Mouse (Mus musculus) forebrain, embryonic 14.5 days (tissue): ENCODE results near the gene I830077J02Rik. TPM values are rescaled to one million over a fixed set of nuclear protein-coding genes. Genes with fewer than 3 reads are reported as not detected.

Source experiments
- ATAC-seq: fragments of 200-750 bp; cut with Nextera tagmentation; 2 replicates; pipeline ENCODE4 v1.8.0; 2017; ENCODE audit warnings: mild to moderate bottlenecking, moderate library complexity
- DNase-seq: peaks from one replicate; pipeline ENCODE4 v3.0.0-alpha.2; 2015; ENCODE audit warnings: low spot score
- H3K27ac ChIP-seq: fragments of 300-500 bp; sonication (generic); 2 replicates; pipeline ENCODE4 v1.5.1; 2014; ENCODE audit warnings: low read depth, mild to moderate bottlenecking, control low read depth, low read length, moderate library complexity
- H3K27me3 ChIP-seq: fragments of 300-500 bp; sonication (generic); replicated peaks from 2 replicates; pipeline ENCODE4 v1.6.1; 2014; ENCODE audit warnings: low read length, control low read depth, mixed read lengths; ENCODE audit not compliant: control insufficient read depth, insufficient read depth
- H3K36me3 ChIP-seq: fragments of 300-500 bp; sonication (generic); 2 replicates; pipeline ENCODE4 v1.6.1; 2014; ENCODE audit warnings: low read length, control low read depth; ENCODE audit not compliant: control insufficient read depth, insufficient read depth
- H3K4me1 ChIP-seq: fragments of 300-500 bp; sonication (generic); 2 replicates; pipeline ENCODE4 v1.6.1; 2014; ENCODE audit warnings: antibody characterized with exemption, low read length, control low read depth; ENCODE audit not compliant: control insufficient read depth, insufficient read depth
- H3K4me2 ChIP-seq: fragments of 300-500 bp; sonication (generic); 2 replicates; pipeline ENCODE4 v1.6.1; 2014; ENCODE audit warnings: mild to moderate bottlenecking, control low read depth, low read length
- H3K4me3 ChIP-seq: fragments of 300-500 bp; sonication (generic); 2 replicates; pipeline ENCODE4 v1.5.1; 2014; ENCODE audit warnings: low read depth, low read length, control low read depth
- H3K9ac ChIP-seq: fragments of 300-500 bp; sonication (generic); 2 replicates; pipeline ENCODE4 v1.6.1; 2014; ENCODE audit warnings: mild to moderate bottlenecking, low read length, control low read depth, moderate library complexity
- H3K9me3 ChIP-seq: fragments of 300-500 bp; sonication (generic); replicated peaks from 2 replicates; pipeline ENCODE4 v1.6.1; 2016; ENCODE audit warnings: low read length, control low read depth, mixed read lengths; ENCODE audit not compliant: control insufficient read depth
- WGBS: fragments of 180-500 bp; shearing (Covaris S2); extraction: QIAGEN DNeasy Blood & Tissue Kit; methylation state at CpG from one replicate; pipeline ENCODE4 v1.1.7; 2014; 5-methylcytosine and 5-hydroxymethylcytosine counted together
- polyA plus RNA-seq: library from polyadenylated mRNA; unstranded; fragments of >200 nt; fragmentation: Nextera tagmentation; extraction: Ambion mirVana; gene quantifications from 2 replicates; pipeline ENCODE4 v1.2.1, GENCODE M21; 2014

I830077J02Rik gene
- polyA plus RNA-seq, 1 experiment from 2014 or later, result 0.36 TPM

GRCm38 (mm10) chr3:105878751-105879150, 53.7 kb downstream of the I830077J02Rik start:
- H3K4me2 ChIP-seq, result no peak overlapping the region
- ATAC-seq (no peak), DNase-seq (no peak)
- H3K27me3 ChIP-seq, result no peaks in the 10 kb centered on the region
- H3K36me3 ChIP-seq, result no peaks in the 10 kb centered on the region
- no peak overlapping the region for H3K27ac ChIP-seq
- no peak overlapping the region for H3K4me3 ChIP-seq
- H3K4me1 ChIP-seq, result no peaks in the 10 kb centered on the region
- WGBS, result 87% methylated on average over 8 of the region's 8 CpGs
- no peaks in the 10 kb centered on the region for H3K9me3 ChIP-seq
- no peak overlapping the region for H3K9ac ChIP-seq

- 88% methylated on average over 2 of the region's 2 CpGs for WGBS
- Histone ChIP-seq H3K4me3 (no peak overlapping the region), H3K4me2 (no peak overlapping the region), H3K9me3 (no peaks in the 10 kb centered on the region), H3K4me1 (no peaks in the 10 kb centered on the region), H3K36me3 (no peaks in the 10 kb centered on the region), H3K27me3 (no peaks in the 10 kb centered on the region), H3K27ac (no peak overlapping the region), H3K9ac (no peak overlapping the region)
- DNase-seq (no peak), ATAC-seq (no peak)
These were observed 54.5 kb downstream of the I830077J02Rik start for GRCm38 (mm10) chr3:105877919-105878318.

- no peaks in the 10 kb centered on the region for H3K27me3 ChIP-seq
- ATAC-seq (no peak), DNase-seq (no peak)
These were observed 55.1 kb downstream of the I830077J02Rik start for GRCm38 (mm10) chr3:105877252-105877803.

GRCm38 (mm10) chr3:105876022-105876421, 56.4 kb downstream of the I830077J02Rik start:
- Histone ChIP-seq H3K4me2 (no peak overlapping the region), H3K9me3 (no peaks in the 10 kb centered on the region), H3K4me1 (peaks cover 3% of the 10 kb centered on the region; the same call in 1 of the 2 replicates), H3K27ac (no peak overlapping the region), H3K36me3 (no peaks in the 10 kb centered on the region), H3K4me3 (no peak overlapping the region), H3K27me3 (no peaks in the 10 kb centered on the region), H3K9ac (no peak overlapping the region)
- 81% methylated on average over 5 of the region's 5 CpGs for WGBS
- no peak for ATAC-seq
- DNase-seq, result no peak

More at GRCm38 (mm10) chr3:105877252-105877803, 55.1 kb downstream of the I830077J02Rik start:
- H3K9ac ChIP-seq, result no peak overlapping the region
- no peak overlapping the region for H3K4me2 ChIP-seq
- H3K9me3 ChIP-seq, result no peaks in the 10 kb centered on the region
- H3K36me3 ChIP-seq, result no peaks in the 10 kb centered on the region
- H3K4me3 ChIP-seq, result no peak overlapping the region
- WGBS, result 95% methylated on average over 6 of the region's 6 CpGs
- no peak overlapping the region for H3K27ac ChIP-seq
- H3K4me1 ChIP-seq, result 0 out of 2 replicates have a peak, but pooled peaks cover 3% of the 10 kb centered on the region

Other genes starting within 250 kb of the I830077J02Rik start
- 31.8 and 35.9 TPM in 2 replicates for gene Ddx20, start 245.1 kb downstream of the I830077J02Rik start, polyA plus RNA-seq
- gene Inka2, start 228.1 kb downstream of the I830077J02Rik start, polyA plus RNA-seq, result 0.74 and 1.1 TPM in 2 replicates
- gene Rap1a, start 131.3 kb downstream of the I830077J02Rik start, polyA plus RNA-seq, result 48.1 and 69.3 TPM in 2 replicates
- gene Adora3, start 61.8 kb downstream of the I830077J02Rik start, polyA plus RNA-seq, result 0.11 and 0.28 TPM in 2 replicates
- gene Tmigd3, start 61.8 kb downstream of the I830077J02Rik start, polyA plus RNA-seq, result not detected in 2 replicates
- gene Wdr77, start 26.7 kb upstream of the I830077J02Rik start, polyA plus RNA-seq, result 87.5 and 88.2 TPM in 2 replicates
- gene Atp5f1, start 27.4 kb upstream of the I830077J02Rik start, polyA plus RNA-seq, result 552 and 581 TPM in 2 replicates
- gene Ovgp1, start 41.0 kb upstream of the I830077J02Rik start, polyA plus RNA-seq, result 1.9 and 2.6 TPM in 2 replicates
- gene Pifo, start 82.0 kb upstream of the I830077J02Rik start, polyA plus RNA-seq, result 7.8 and 8.3 TPM in 2 replicates
- gene Chil5, start 100.2 kb upstream of the I830077J02Rik start, polyA plus RNA-seq, result not detected in 2 replicates
- 1.0 and 1.5 TPM in 2 replicates for gene Chia1, start 180.6 kb upstream of the I830077J02Rik start, polyA plus RNA-seq
- gene Chil3, start 234.9 kb upstream of the I830077J02Rik start, polyA plus RNA-seq, result 0.23 TPM in 1 of 2 replicates, not detected in the other